Mouse (Mus musculus) embryo, embryonic 9.5 days (tissue): ENCODE measurements around the gene Acap1.

Source experiments
- DNase-seq: peaks from one replicate; pipeline ENCODE4 v3.0.0-alpha.2; 2017; ENCODE audit errors: extremely low spot score

Gene Acap1

DNA sequence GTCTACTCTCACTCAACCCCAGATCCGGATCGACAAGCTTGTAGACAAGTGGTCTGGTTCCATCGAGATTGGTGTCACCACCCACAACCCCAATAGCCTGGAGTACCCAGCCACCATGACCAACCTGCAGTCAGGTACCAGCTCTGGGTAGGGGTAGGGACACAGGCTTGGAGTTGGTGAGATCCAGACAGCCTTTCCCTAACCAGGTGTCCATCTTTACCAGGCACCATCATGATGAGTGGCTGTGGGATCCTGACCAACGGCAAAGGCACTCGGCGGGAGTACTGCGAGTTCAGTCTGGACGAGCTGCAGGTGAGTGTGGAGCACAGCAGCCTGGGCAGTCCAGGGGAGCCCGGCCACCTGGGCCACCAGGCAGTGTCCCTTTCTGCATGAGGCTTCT is 9.0 kb upstream of the Acap1 start:
- no peak for DNase-seq

DNA sequence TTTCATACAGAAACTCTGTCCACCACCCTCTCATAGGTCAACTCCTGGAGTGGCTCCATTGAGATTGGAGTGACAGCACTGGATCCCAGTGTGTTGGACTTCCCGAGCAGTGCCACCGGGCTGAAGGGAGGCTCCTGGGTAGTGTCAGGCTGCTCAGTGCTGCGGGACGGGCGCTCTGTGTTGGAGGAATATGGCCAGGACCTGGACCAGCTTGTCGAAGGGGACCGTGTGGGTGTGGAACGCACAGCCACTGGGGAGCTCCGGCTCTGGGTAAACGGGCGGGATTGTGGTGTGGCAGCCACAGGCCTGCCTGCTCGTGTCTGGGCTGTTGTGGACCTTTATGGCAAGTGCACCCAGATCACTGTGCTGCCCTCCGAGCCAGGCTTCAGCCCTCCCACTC is 7.6 kb upstream of the Acap1 start:
- DNase-seq, result no peak

DNA sequence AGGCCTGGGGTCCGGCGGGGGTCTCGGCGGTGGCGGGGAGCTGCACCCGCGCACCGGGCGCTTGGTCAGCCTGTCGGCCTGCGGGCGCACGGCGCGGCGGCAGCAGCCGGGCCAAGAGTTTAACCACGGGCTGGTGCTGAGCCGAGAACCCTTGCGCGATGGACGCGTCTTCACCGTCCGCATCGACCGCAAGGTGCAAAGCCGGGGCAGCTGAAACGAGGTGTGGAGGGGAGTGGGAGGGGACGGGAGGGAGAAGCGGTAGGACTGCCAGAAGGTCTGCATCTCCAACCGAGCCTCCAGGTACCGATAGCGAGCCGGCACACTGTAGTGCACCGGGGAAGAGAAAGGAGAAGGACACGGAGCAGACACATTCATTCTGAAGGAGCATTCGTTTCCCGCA is 6.7 kb upstream of the Acap1 start:
- DNase-seq, result no peak

DNA sequence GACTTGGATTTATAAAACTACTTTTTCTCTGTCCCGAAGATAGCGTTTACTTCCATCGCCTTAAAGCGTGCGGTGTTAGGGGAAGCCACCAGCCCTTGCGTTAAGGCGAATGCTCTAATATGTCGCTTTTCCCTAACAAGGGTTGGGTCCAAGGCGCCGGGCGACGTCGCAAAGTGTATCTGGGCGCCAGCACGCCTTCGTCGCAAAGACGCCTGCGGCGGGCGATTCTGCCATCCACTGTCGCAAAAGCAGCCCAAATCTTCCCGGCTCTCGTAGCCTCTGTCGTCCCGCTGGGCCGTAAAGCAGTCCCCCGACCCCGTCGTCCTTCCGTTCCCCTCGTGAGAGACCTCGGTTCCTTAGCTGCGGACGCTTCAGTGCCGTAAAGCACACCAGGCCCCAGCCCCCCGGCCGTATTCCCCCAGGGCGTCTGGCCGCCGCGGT is 6.1 kb upstream of the Acap1 start:
- DNase-seq, result peak; percentile 92

- DNase-seq, result peak; percentile 94
These were observed 5.4 kb upstream of the Acap1 start, which contains the start of the genes 2810408A11Rik and Neurl4 for GRCm38 (mm10) chr11:69900471-69901405. 2810408A11Rik (minus strand) TSS chr11:69900987. Neurl4 (plus strand) TSS chr11:69901072.

DNA sequence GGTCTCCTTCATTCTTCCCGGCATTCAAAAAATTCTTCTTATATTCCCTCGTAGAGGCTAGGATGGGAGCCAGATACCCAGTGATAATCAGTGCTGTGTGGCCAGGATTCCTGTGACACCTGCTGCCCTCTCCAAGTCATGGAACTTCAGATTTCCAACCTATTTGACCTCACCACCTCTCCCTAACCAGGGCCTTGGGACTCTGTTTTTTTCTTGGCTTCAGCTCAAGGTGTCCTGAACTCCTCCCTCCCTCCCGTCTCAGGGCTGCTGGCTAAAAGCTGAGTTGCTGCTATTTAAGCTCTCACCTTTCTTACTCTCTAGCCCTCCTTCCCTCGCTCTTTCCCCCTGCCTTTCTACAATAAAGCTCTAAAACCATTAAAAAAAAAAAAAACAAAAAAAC is 4.5 kb upstream of the Acap1 start:
- DNase-seq, result no peak

DNA sequence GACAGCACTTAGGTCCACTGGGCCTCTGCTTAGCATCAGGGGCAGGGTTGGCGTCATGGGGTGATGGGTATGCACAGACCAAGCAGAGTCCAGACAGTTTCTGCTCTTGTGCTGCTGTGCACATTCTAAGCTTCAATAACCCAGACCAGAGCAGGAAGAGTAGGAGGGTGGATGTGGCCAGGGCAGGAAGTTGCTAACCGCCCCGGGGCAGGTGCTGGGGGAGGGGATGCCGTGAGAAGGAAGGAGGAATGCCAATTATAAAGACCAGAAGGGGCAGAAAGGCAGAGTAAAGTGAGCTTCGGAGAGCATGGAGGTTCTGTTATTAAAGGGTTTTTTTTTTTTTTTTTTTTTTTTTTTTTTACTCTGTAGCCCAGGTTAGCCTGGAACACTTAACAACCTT is 668 bp downstream of the Acap1 start:
- no peak for DNase-seq

GRCm38 (mm10) chr11:69891482-69891881 is 3.9 kb downstream of the Acap1 start:
- DNase-seq, result no peak

GRCm38 (mm10) chr11:69886907-69887635 is 8.3 kb downstream of the Acap1 start:
- no peak for DNase-seq

GRCm38 (mm10) chr11:69884663-69885062 is 10.7 kb downstream of the Acap1 start:
- no peak for DNase-seq

DNA sequence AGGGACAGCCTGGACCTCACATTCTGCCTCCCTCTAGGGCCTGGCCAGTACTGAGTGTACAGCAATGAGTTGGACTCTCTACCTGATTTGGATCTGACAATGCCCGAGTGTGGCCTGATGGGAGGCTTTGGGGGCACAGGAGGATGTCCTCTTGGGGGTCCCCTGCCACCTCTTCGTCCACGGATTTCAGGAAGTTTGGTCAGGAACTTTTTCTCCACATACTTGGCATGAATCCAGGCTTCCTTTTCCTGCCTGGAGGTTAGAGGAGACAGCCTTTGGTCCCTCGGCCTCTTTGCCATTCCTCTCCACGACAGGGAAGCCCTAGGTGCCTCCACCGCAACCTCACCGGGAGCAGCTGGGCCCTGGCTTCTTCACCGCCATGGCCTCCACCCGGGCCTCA is 11.1 kb downstream of the Acap1 start:
- DNase-seq, result no peak

DNA sequence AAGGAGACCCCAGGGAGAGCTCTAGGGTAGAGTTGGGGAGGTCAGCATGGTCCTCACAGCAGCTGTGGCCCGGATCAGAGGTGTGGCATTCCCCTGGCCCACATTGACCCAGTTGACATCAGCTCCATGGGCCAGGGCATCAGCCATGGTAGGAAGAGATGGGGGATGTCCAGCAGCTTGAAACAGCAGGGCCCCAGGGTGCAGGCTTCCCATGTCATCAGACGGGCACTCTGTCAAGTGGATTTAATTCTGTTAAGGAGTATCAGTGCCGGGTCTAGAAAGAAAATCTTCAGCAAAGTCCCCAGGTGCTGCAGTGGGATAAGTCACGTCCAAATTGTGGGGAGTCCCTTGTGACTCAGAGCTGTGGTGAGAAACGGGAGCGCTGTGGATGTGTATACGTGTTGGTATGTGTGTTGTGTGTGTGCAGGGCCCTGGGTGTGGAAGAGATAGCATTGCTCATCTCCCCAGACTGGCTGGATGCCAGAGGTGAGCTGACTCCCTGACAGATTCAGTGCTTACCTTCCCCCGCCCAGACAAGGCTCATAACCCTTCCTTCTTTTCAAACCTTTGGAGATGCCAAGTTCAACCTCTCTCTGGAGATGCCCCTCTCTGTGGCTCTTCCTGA is 11.7 kb downstream of the Acap1 start:
- no peak for DNase-seq

- DNase-seq, result no peak
These were observed 12.3 kb downstream of the Acap1 start for GRCm38 (mm10) chr11:69883066-69883465.

DNA sequence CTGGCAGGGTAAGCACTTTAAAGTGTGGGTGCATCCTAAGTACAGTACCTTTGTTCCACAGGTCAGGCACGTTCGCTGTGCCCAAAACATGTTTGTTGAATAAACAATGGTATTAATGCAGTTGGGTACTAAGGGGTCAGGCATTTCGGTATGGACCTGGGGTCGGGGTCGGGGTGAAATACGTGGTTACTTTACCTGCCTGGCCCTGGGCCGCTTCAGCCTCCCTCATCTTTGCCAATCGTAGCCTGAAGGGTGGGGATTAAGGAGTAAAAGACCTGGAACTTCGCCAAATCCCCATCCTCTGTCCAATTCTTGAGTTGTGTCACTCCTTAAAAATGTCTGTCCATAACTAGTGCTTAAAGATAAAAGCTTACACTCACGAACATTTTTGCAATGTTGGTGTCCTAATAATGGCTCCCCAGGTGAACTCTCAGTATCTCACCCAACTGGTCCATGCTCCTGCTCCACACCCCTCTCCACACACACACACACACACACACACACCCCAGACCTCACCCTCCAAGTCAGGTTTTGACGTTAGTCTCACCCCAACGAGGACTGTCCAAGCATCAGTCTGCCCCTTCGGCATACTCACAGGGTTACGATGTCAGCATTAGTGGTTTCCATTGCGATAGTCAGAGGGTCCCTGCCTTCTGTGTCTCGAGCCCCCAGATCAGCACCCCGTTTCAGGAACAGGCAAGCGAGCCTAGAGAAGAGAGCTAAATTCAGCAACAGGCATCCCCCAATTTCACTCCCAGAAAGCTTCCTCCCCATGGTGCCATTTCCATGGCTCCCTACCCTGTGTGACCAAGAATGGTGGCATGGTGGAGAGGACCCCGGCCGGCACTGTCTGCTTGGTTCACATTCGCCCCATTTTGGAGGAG is 13.3 kb downstream of the Acap1 start:
- no peak for DNase-seq

DNA sequence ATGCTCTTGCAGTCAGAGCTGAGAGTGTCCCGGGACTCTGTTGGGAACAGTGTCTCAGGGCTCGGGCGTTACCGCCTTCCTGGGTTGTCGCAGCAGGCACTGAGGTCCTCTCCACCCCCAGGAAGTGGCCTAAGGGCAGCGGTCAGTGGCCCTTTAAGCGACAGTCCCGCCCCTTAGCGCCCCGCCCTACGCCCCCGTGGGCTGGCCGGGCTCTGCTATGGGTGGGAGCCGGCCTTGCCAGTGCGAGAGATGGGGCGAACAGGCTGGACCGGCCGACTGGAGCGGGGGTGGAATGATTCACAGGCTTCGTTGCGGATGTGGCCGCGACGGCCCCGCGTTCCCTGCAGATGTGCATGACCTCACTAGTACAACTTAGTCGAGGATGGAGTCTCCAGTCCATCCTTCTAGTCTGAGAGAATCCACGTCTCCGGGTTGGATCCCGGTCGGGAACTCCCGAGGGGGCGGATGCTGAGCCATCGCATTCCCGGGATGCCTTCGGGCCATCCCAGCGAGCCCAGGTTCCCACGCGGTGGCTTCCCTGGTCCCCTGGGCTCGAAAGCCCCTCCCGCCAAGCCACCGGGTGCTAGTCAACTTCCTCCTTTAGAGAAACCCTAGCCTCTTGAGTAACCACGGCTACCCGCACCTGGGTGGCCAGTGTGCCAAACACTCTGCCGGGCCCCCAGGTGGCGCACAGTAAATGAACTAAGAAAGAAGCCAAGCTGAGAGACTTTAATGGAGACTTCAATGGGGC is 14.3 kb downstream of the Acap1 start, which contains the start of gene Kctd11:
Gene Kctd11, minus strand, starts transcription at position 554 of the 751 bp plus-strand sequence.
- peak; percentile 94 for DNase-seq

DNA sequence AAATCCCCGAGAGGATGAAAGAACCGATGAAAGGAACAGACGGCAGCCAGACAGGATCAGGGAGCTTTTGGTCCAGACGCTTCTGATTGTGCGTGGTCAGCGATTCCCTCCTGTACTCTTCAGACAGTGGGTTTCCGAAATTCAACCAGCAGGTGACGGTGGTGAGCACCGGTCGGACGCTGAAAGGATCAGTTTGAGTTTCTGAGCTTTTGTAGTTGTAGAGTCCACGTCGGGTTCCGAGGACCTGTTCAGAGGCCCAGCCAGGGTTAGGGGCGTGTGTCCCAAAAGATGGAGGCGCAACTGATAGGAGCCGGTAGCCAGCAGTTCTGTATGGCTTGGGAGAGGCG is 14.9 kb downstream of the Acap1 start:
- DNase-seq, result no peak

- no peak for DNase-seq
These were observed 15.6 kb downstream of the Acap1 start for GRCm38 (mm10) chr11:69879711-69880110.

DNA sequence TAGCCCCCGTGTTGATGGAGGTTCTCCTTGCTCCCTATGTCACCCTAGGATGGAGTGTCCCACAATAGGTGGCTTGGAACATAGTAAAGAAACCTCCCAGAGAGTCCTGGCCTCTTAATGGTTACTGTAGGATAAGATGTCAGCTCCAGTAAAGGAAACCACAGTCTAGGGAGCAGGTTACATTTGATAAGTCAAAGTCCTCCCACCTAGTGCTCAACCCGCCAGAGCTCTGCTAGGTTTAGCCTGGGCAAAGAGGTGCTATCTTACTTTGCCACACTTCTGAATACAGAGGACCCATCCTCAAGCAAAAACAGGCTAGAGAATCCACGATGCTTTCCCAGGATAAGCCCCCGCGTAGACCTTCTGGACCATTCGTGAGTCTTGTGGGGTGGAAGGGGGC is 16.4 kb downstream of the Acap1 start:
- no peak for DNase-seq

DNA sequence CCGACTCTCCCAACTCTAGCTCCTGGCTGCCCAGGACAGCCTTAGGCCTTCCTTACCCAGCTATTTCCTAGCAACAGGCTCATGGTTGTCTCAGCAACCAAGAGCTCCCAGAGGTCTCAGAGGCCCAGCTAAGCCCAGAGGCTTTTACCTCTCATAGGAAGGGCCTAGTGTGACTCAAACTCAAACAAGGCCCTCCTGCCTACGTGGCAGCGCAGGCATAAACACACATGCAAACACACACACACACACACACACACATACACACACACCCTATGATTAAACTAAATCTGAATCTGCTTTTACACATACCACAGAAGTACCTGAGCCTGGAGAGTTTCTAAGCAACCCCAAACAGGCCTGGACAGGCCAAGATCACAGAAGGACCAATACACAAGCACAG is 16.9 kb downstream of the Acap1 start:
- DNase-seq, result no peak

DNA sequence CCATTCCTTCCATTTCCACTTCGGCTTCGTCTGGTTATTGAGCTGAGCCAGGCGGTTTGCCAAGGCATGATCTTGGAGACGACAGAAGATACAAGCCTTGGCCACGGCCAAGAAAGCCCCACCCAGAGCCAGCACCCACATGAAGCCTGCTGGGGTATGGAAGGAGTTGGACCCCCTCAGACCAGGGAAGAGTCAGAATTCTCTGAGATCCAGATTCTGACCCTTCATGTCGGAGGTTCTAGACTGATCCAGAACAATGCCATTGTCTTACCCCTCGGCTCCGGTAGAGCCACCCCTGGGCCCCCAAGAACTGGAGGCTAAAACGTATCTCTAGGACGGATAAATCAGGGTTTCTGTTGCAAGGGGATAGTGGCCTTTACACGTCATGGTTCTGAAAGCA is 17.5 kb downstream of the Acap1 start, which contains the start of gene Tmem95:
Gene Tmem95, minus strand, starts transcription at position 141 of the 400 bp plus-strand sequence.
- DNase-seq, result no peak
